Mouse (Mus musculus): ENCODE measurements around the gene Larp4b. TPM values are rescaled to one million over a fixed set of nuclear protein-coding genes. Genes with fewer than 3 reads are reported as not detected.

Gene Larp4b
- total RNA-seq, 1 experiment from 2014 or later: 51.9 TPM

- no peak for ATAC-seq (replicated peaks; ENCODE audit: insufficient number of reproducible peaks, low FRiP score, low TSS enrichment, poor library complexity, severe bottlenecking)
Observed at GRCm38 (mm10) chr13:9194656-9195055, 101.0 kb downstream of the Larp4b start.

GRCm38 (mm10) chr13:9195565-9195964 lies 101.9 kb downstream of the Larp4b start:
- ATAC-seq (replicated peaks; ENCODE audit: insufficient number of reproducible peaks, low FRiP score, low TSS enrichment, poor library complexity, severe bottlenecking): no peak

- ATAC-seq (replicated peaks; ENCODE audit: insufficient number of reproducible peaks, low FRiP score, low TSS enrichment, poor library complexity, severe bottlenecking): no peak
Observed at GRCm38 (mm10) chr13:9198106-9198505, 104.4 kb downstream of the Larp4b start.

- no peak for ATAC-seq (replicated peaks; ENCODE audit: insufficient number of reproducible peaks, low FRiP score, low TSS enrichment, poor library complexity, severe bottlenecking)
Observed at GRCm38 (mm10) chr13:9198728-9199464, 105.2 kb downstream of the Larp4b start.

- ATAC-seq (replicated peaks; ENCODE audit: insufficient number of reproducible peaks, low FRiP score, low TSS enrichment, poor library complexity, severe bottlenecking): no peak
Observed at GRCm38 (mm10) chr13:9199465-9199844, 105.8 kb downstream of the Larp4b start.

- ATAC-seq (replicated peaks; ENCODE audit: insufficient number of reproducible peaks, low FRiP score, low TSS enrichment, poor library complexity, severe bottlenecking): no peak
Observed at GRCm38 (mm10) chr13:9222761-9223405, 129.2 kb downstream of the Larp4b start.

Other genes with a start within 250 kb of the Larp4b start
- 59.4 to 77.2 TPM (median 65.0 TPM) in 3 replicates for gene Wdr37, start 222.0 kb upstream of the Larp4b start, total RNA-seq (2017)
- 20.5 to 25.2 TPM (median 24.8 TPM) in 3 replicates for gene Idi1, start 208.4 kb upstream of the Larp4b start, total RNA-seq (2017)
- not detected in 3 replicates for gene Gm9745, start 145.7 kb upstream of the Larp4b start, total RNA-seq (2017)
- not detected in 3 replicates for gene Idi2, start 141.0 kb upstream of the Larp4b start, total RNA-seq (2017)
- gene Gtpbp4, start 97.8 kb upstream of the Larp4b start, total RNA-seq (2017): 81.0 to 109 TPM (median 83.8 TPM) in 3 replicates
- gene Dip2c, start 182.6 kb downstream of the Larp4b start, total RNA-seq (2017): 0.49 to 2.2 TPM (median 1.3 TPM) in 3 replicates

All from monocyte, adult 5-6 weeks (primary cell).